Mouse (Mus musculus) intestine, embryonic 16.5 days (tissue): ENCODE data around the gene Plxna4. TPM values are rescaled to one million over a fixed set of nuclear protein-coding genes. Genes with fewer than 3 reads are reported as not detected.
A peak's percentile ranks its signal among the peaks of the same experiment; 100 is the strongest.

Experiments used
- ATAC-seq: fragments of 200-750 bp; cut with Nextera tagmentation; 2 replicates; pipeline ENCODE4 v1.8.0; 2017; ENCODE audit warnings: moderate TSS enrichment, moderate library complexity
- H3K27ac ChIP-seq: fragments of 300-500 bp; sonication (generic); 2 replicates; pipeline ENCODE4 v1.5.1; 2014; ENCODE audit warnings: mild to moderate bottlenecking, low read length
- H3K27me3 ChIP-seq: fragments of 300-500 bp; sonication (generic); replicated peaks from 2 replicates; pipeline ENCODE4 v1.6.1; 2014; ENCODE audit warnings: low read length, control low read depth, mixed read lengths; ENCODE audit not compliant: control insufficient read depth, insufficient read depth
- H3K36me3 ChIP-seq: fragments of 300-500 bp; sonication (generic); 2 replicates; pipeline ENCODE4 v1.6.1; 2014; ENCODE audit warnings: low read length, control low read depth; ENCODE audit not compliant: control insufficient read depth, insufficient read depth
- H3K4me1 ChIP-seq: fragments of 300-500 bp; sonication (generic); 2 replicates; pipeline ENCODE4 v1.6.1; 2014; ENCODE audit warnings: low read length, control low read depth, mixed read lengths; ENCODE audit not compliant: control insufficient read depth, insufficient read depth
- H3K4me2 ChIP-seq: fragments of 300-500 bp; sonication (generic); 2 replicates; pipeline ENCODE4 v1.6.1; 2014; ENCODE audit warnings: low read depth, low read length, control low read depth
- H3K4me3 ChIP-seq: fragments of 300-500 bp; sonication (generic); 2 replicates; pipeline ENCODE4 v1.5.1; 2014; ENCODE audit warnings: mild to moderate bottlenecking, low read length
- H3K9ac ChIP-seq: fragments of 300-500 bp; sonication (generic); 2 replicates; pipeline ENCODE4 v1.6.1; 2014; ENCODE audit warnings: low read depth, low read length
- H3K9me3 ChIP-seq: fragments of 300-500 bp; sonication (generic); 2 replicates; pipeline ENCODE4 v1.6.1; 2016; ENCODE audit warnings: low read length, control low read depth; ENCODE audit not compliant: control insufficient read depth
- WGBS: fragments of 180-500 bp; shearing (Covaris S2); extraction: QIAGEN DNeasy Blood & Tissue Kit; methylation state at CpG from one replicate; pipeline ENCODE4 v1.1.7; 2014; 5-methylcytosine and 5-hydroxymethylcytosine counted together
- polyA plus RNA-seq: library from polyadenylated mRNA; unstranded; fragments of >200 nt; fragmentation: Nextera tagmentation; extraction: Ambion mirVana; gene quantifications from 2 replicates; pipeline ENCODE4 v1.2.1, GENCODE M21; 2015

The Plxna4 gene
- polyA plus RNA-seq, 1 experiment from 2014 or later = 1.3 TPM

GRCm38 (mm10) chr6:32409625-32410024 lies 178.4 kb downstream of the Plxna4 start:
- WGBS = 14% methylated on average over 1 of the region's 1 CpGs
- Histone ChIP-seq H3K4me3 (no peak overlapping the region), H3K4me2 (no peak overlapping the region), H3K9ac (no peak overlapping the region), H3K27ac (no peak overlapping the region), H3K36me3 (no peaks in the 10 kb centered on the region), H3K9me3 (no peaks in the 10 kb centered on the region), H3K4me1 (no peaks in the 10 kb centered on the region), H3K27me3 (no peaks in the 10 kb centered on the region)
- no peak for ATAC-seq

DNA sequence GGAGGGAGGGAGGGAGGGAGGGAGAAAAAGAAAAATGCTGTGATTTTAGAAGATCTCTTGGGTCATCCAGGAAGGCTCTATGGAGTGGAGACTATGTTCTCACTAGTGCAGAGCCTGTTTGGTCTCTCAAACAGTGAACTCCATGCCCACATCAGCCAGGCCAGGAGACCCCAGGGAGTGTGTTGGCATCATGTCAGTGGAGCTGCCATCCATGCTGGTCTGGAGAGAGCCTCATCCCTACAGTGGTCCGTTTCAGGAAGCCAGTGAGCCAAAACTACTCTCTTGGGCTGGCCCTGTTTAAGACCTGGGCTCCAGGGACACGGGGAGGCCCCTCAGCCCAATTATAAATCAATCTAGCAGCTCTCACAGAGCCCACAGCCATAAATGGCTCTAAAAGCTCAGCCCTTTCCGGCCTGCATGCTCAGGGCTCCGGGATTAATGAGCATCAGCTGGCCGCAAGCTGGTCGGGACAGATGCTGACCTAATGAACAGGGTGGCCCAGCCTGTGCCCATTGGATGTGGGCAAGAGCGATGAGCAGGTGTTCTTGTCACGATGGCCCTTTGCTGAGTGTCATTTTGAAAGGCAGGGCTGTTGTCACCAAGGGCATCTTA lies 180.3 kb downstream of the Plxna4 start:
- H3K27ac ChIP-seq = no peak overlapping the region
- no peaks in the 10 kb centered on the region for H3K9me3 ChIP-seq
- no peak for ATAC-seq
- no peak overlapping the region for H3K9ac ChIP-seq
- WGBS = 25% methylated on average over 8 of the region's 8 CpGs
- H3K4me2 ChIP-seq = no peak overlapping the region
- H3K4me3 ChIP-seq = no peak overlapping the region
- H3K36me3 ChIP-seq = no peaks in the 10 kb centered on the region
- no peaks in the 10 kb centered on the region for H3K27me3 ChIP-seq
- no peaks in the 10 kb centered on the region for H3K4me1 ChIP-seq

DNA sequence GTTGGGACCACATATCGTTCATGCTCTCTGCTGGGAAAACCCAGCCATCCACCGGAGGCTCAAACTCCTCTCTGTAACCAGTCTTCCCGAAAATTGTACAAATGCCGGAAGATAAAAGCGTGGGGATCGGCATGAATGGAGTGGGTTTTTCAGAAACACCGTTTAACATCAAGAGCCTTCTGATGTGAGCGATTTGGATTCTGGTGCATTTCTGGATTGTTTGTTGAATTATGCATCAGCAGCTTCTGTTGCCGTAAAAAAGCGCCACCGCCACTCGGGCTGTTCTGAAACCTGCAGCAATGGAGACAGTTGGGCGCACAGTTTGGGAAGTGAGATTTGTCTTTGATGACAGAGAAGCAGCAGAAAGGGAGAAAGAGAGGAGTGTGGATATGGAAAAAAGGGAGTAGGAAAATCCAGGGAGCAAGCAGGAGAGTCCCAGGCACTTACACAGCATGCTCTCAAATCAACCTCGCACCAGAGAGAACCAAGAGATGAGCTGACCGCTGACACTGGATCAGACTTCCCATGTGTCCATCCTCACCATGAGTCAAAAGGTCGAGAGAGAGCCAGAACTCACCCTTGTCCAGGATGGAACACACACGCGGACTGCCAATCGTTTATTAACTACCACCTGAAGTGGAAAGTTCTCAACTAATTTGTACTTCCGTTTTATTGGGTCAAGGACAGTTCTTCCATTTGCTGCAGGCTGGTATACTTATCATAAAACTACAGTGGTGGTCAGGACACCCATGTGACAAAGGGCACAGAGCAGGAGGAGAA lies 181.5 kb downstream of the Plxna4 start:
- WGBS = 87% methylated on average over 20 of the region's 20 CpGs
- H3K4me3 ChIP-seq = no peak overlapping the region
- H3K4me1 ChIP-seq = no peaks in the 10 kb centered on the region
- H3K9me3 ChIP-seq = no peaks in the 10 kb centered on the region
- ATAC-seq = no peak
- H3K27ac ChIP-seq = no peak overlapping the region
- no peak overlapping the region for H3K4me2 ChIP-seq
- no peak overlapping the region for H3K9ac ChIP-seq
- no peaks in the 10 kb centered on the region for H3K36me3 ChIP-seq
- H3K27me3 ChIP-seq = no peaks in the 10 kb centered on the region

GRCm38 (mm10) chr6:32402560-32403235 lies 185.3 kb downstream of the Plxna4 start:
- 62% methylated on average over 3 of the region's 3 CpGs for whole genome bisulfite sequencing
- Histone ChIP-seq H3K9ac (no peak overlapping the region), H3K4me3 (no peak overlapping the region), H3K27ac (no peak overlapping the region), H3K36me3 (no peaks in the 10 kb centered on the region), H3K9me3 (no peaks in the 10 kb centered on the region), H3K4me1 (no peaks in the 10 kb centered on the region), H3K4me2 (no peak overlapping the region), H3K27me3 (no peaks in the 10 kb centered on the region)
- no peak for ATAC-seq

DNA sequence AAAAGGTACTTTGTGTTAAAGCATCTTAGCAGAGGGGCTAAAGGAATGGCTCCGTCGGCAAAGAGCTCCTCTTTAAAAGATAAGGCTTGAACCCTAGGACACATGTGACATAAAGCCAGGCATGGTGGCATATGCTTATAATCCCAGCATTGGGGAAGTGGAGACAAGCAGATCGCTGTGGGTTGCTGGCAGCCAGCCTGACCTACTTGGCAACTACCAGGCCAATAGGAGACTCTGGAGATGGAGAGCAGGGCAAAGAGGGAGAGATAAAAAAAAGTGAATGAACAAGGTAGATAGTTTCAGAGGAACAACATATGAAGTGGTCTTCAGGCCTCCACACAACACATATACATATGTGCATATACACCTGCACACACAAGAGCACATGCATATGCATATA lies 189.7 kb downstream of the Plxna4 start:
- no peaks in the 10 kb centered on the region for H3K36me3 ChIP-seq
- 89% methylated on average over 3 of the region's 3 CpGs for WGBS
- H3K9ac ChIP-seq = no peak overlapping the region
- H3K4me2 ChIP-seq = no peak overlapping the region
- H3K9me3 ChIP-seq = no peaks in the 10 kb centered on the region
- no peak overlapping the region for H3K27ac ChIP-seq
- H3K27me3 ChIP-seq = no peaks in the 10 kb centered on the region
- no peak overlapping the region for H3K4me3 ChIP-seq
- ATAC-seq = no peak
- 0 out of 2 replicates have a peak, but pooled peaks cover 4% of the 10 kb centered on the region for H3K4me1 ChIP-seq

DNA sequence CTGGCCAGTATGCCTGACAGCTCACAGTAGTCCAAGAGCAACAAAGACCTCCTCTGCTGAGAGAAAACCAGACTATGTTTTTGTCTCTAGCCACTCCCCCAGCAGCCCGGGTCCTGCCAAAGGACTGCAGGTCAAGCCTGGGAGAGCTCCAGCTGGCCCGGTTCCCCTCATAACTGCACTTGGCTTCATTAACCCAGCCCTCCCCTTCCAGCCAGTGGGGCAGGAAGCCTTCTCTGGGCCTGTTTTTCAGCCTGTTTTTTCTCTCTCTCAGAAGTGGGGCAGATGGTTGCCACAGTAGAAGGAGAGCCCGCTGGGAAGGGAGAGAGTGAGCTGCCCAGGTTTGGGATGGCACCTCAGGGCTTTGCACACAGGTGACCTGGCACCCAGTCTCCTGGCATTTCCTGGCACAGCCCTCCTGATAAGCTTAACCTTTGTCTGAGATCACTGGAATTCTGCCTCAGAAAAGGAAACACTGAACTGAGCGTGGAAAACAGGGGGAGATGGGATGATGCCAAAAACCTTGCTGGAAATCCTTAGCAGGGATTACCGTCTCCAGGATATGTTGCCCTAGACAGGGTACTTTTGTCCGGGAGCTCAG lies 190.8 kb downstream of the Plxna4 start:
- WGBS = 39% methylated on average over 6 of the region's 6 CpGs
- Histone ChIP-seq H3K27me3 (no peaks in the 10 kb centered on the region), H3K9me3 (no peaks in the 10 kb centered on the region), H3K9ac (no peak overlapping the region), H3K4me1 (0 out of 2 replicates have a peak, but pooled peaks cover 4% of the 10 kb centered on the region), H3K27ac (no peak overlapping the region), H3K36me3 (no peaks in the 10 kb centered on the region), H3K4me3 (no peak overlapping the region), H3K4me2 (no peak overlapping the region)
- ATAC-seq = peak; percentile 70; the same call in 1 of the 2 replicates

- Histone ChIP-seq H3K27ac (no peak overlapping the region), H3K27me3 (no peaks in the 10 kb centered on the region), H3K9me3 (no peaks in the 10 kb centered on the region), H3K36me3 (no peaks in the 10 kb centered on the region), H3K4me1 (0 out of 2 replicates have a peak, but pooled peaks cover 4% of the 10 kb centered on the region), H3K4me2 (no peak overlapping the region), H3K4me3 (no peak overlapping the region), H3K9ac (no peak overlapping the region)
- no peak for ATAC-seq
- 92% methylated on average over 9 of the region's 9 CpGs for WGBS
Observed at GRCm38 (mm10) chr6:32395415-32395814, 192.6 kb downstream of the Plxna4 start.

DNA sequence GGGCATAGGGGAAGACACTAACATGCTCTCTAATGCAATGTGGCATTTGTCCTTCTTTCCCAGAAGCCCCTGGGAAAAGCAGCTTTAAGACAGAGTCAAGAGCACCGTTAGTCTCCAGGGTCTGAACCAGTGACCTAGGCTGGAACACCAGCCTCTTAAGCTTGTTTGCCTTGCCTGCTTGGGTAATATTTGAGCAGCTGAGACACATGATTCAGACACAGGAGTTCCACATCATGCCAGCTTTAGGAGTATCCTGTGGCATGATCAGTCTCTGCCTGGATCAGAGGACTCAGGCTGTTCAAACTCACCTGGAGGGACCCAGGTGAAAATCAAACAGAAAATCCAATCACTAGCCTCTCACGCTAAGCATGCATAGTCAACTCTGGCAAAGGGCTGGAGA lies 195.7 kb downstream of the Plxna4 start:
- H3K27ac ChIP-seq = no peak overlapping the region
- no peak overlapping the region for H3K4me3 ChIP-seq
- no peaks in the 10 kb centered on the region for H3K9me3 ChIP-seq
- no peak overlapping the region for H3K4me2 ChIP-seq
- WGBS = 75% methylated on average over 2 of the region's 2 CpGs
- H3K36me3 ChIP-seq = no peaks in the 10 kb centered on the region
- no peaks in the 10 kb centered on the region for H3K27me3 ChIP-seq
- no peak overlapping the region for H3K9ac ChIP-seq
- 0 out of 2 replicates have a peak, but pooled peaks cover 3% of the 10 kb centered on the region for H3K4me1 ChIP-seq
- no peak for ATAC-seq

GRCm38 (mm10) chr6:32388276-32388675 lies 199.7 kb downstream of the Plxna4 start:
- Histone ChIP-seq H3K4me2 (no peak overlapping the region), H3K27ac (no peak overlapping the region)
- ATAC-seq = no peak

More at GRCm38 (mm10) chr6:32388276-32388675, 199.7 kb downstream of the Plxna4 start:
- no peaks in the 10 kb centered on the region for H3K9me3 ChIP-seq
- H3K4me1 ChIP-seq = no peaks in the 10 kb centered on the region
- 43% methylated on average over 1 of the region's 1 CpGs for WGBS
- no peaks in the 10 kb centered on the region for H3K27me3 ChIP-seq
- no peak overlapping the region for H3K4me3 ChIP-seq
- H3K9ac ChIP-seq = no peak overlapping the region
- H3K36me3 ChIP-seq = no peaks in the 10 kb centered on the region
